Mouse (Mus musculus) heart, adult 8-10 months (tissue): ENCODE measurements at regions not wholly inside any gene's neighbourhood (a gene's known extent, or its start where the extent isn't known, plus 50 kb on each side); places are given as distances from the start of the nearest gene placed in this dataset.

Experiments used
- DNase-seq: peaks from one replicate; pipeline ENCODE4 v3.0.0; 2022; ENCODE audit warnings: low spot score

DNA sequence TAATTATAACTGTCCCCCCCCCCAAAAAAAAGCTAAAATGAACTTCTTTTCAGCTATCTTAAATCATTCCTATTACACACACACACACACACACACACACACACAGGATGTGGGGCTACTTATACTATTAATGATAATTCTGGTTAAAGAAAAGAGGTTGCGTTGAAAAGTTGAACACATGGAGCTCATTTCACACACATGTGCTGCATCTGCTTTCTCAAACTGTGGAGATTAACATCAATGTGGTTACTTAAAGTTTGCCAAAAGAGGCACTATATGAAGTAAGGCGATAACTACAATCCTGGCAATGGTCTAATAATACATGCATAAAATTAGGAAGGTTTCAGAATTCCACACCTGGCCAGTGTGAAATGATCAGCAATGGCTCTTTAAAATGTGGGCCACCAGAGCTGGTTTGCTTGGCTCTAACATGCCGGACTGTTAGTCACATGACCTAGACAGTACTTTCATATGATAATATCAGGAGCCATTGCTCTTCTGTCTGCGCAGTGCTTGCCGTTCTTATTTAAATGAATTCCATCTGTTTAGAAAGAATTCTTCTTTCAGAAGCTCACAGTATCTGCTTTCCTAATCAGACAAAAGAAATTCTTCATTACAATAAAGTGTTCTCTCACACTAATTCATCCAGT lies 598.4 kb upstream of the Fam92a start:
- DNase-seq: no peak

DNA sequence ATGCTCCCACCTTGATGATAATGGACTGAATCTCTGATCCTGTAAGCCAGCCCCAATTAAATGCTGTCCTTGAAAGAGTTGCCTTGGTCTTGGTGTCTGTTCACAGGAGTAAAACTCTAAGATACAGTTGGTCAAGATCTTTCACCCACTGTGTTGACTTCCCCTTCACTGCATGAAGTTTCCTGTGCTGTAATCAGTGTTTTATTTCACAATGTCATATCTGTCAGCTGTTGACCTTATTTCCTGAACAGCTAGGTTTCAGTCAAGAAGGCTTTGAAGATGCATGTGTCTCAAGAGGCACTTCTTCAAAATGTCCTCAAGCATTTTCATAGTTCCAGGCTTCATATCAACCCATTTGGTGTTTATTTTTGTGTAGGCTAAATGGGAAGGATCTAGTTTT lies 597.3 kb upstream of the Fam92a start:
- DNase-seq: no peak

DNA sequence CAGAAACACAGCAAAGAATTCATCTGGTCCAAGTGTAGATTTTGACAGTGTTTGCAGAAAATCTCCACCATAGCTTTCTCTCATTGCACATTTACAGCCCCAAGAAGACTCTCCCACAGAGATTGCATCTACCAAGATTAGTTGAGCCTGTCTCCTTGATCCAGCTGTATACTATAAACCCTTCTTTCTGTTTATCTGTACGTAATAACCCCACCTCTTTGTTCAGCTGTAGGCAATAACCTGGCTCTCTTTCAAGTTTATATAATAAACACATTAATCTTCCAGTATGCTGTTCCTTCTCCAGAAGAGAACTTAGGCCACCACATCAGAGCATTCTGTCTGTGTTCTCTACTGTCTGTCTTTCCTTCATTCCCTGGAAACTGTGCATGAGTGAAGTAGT lies 594.9 kb upstream of the Fam92a start:
- DNase-seq: no peak

DNA sequence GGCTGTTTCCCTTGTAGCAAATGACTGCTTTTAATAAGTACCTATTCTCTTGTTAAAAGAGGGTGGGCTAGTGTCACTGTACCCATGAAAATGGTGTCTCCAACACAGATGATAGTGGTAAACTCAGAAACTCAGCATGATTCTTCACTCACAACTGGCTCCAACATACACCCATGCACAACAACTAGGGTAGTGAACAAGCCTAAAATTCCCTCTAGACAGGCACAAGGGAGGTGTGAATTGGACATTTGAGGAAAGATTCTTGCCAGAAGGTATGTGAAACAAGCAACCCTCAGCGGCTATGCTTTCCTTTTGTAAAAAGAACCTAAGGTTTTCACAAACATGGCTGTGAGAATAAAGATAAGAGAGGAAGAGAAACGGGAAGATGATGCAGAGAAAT lies 579.0 kb upstream of the Fam92a start:
- no peak for DNase-seq

DNA sequence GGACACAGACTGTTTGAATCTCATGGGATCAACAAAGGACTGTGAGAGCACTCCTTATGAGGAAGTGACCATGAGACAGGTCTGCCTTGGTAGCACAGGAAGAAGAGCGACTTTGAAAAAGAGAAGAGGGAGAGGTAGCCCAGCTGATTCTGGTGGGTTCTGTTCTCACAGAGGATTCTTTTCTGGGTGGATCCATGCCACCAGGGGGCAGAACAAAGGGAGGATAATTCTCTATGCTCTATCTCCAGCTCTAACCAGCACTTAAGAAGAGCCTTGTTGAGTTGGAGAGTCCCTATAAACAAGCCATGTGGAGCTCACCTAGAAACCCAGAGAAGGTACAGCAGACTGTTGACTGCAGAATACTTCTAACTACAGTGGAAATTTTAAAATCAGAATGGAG lies 578.1 kb upstream of the Fam92a start:
- no peak for DNase-seq

DNA sequence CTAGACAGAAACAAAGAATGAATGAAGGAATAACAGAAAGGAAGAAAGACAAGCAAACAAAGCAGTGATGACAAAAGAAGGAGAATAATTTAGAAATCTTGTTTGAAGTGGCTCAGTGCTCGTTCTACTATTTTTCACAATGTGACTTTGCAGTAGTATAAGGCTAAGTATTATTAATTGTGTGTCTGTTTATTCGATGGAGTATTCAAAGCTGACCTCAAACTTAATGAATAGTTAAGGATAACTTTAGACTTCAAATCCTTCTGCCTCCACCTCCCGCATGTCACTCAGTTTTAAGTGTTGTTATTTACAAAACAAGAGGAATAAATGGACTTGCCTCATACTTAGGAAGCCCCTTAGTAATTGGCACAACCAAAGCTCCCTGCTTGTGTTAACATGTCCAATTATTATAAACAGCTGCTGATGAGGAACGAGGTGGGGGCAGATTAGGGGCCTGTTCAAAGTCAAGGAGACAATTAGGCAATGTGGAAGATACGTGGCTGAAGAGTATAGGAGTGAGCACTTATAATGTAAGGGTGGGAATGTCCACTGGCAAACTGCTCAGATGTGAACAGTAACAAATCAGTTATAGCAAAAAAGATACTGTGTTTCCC lies 572.0 kb upstream of the Fam92a start:
- no peak for DNase-seq

DNA sequence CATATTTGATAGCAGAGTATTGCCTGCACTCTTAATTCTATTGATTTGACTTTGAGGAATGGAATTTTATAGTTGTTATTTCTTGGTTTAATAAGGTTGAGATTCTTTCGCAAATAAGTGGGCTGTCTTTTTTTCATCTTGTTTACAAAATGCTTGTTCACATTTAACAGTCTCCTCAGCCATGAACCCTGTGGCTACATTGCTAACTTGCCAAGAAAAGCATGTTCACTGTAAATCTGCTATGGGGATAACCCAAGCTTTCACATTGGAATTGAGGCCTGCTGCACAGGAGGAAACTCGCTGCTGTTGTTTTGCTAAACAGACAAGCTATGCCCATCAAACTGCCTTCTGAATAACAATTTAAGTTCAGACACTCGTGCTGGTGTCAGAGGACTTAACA lies 564.6 kb upstream of the Fam92a start:
- no peak for DNase-seq

DNA sequence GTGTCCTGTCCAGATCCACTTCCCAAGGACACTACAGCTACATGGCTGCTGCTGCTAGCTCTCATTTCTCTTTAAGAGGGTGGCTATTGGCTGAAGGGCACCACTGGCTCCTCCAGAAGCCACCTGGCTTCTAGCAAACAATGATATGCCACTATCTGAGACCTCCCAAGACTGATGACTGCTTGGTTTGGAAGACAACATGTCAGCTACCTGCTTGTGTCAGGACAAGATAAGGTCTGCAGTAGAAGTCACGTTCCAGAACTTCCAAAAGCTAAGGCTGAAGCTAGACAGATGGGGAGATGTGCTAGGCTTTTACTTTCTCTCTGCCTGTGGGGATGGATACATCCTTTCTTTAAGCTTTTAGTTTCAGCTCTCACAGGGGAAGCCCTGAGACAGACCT lies 528.4 kb upstream of the Fam92a start:
- DNase-seq: no peak

DNA sequence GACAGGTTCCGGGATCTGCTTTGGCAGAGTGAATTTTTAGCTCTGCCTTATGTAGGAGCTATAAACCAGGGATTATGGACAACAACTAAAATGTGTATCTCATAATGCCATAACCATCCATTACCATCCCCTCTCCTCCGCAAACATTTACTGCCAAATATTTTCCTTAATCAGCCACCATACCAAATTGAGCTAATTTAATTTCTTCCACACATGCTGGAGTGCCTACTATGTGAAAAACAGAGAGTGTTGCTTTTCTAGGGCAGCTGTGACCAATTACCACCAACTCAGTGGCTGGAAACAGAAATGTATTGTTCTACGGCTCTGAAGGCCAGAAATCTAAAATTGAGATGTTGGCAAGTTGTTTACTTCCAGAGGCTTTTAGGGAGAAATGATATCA lies 506.0 kb upstream of the Fam92a start:
- DNase-seq: no peak

DNA sequence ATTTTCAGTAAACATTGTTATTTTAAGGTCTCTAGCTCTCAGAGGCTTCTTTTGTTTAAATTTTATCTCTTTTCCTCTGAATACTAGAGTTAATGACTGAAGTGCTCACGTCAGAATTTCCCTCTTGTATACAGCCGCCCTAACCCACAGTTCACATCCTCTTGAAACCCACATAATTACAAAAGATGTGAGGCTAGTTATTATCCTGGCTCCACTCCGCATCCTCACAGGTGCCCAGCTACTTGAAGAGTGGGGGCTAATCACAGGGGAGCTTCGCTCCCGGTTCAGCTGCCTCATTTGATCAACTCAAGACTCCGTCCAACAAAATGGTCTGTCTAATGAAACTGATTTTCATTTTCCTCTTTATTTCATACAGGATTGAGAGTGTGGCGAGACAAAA lies 499.6 kb upstream of the Fam92a start:
- DNase-seq: no peak

DNA sequence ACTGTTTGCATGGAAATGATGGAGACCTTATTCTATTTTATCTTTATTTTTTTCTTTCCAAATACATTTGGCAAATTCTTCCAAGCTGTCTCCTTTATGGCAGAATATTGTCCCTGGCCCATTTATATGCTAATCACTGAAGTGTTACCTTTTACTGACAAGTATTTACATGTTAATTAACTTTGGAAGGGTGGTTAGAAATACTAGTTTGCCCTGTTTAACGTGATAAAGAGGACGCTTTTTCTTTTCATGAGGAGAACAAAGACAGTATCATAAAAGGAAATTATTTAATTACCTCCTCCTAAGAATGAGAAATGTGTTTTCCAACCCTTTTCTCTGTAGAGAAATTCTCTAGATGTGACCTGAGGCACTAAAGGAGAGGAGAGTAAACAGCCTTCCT lies 491.4 kb upstream of the Fam92a start:
- DNase-seq: no peak

DNA sequence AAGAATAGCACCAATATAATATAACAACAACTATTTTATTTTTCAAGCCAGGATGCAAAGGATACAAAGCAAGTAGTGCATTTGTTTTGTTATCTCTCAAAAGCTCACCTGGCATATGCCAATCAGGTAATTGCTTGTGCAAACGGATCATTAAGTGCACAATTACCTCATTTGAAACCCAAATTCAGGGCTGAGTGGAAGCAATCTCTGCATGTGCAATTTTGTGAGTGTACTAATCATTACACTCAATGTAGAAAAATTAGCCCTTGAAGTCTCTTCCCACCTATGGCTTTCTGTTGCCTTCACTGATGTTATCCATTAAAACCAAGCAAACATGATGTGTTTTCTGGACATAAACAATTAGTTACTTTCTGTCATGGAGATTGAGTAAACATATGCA lies 490.9 kb upstream of the Fam92a start:
- DNase-seq: no peak

DNA sequence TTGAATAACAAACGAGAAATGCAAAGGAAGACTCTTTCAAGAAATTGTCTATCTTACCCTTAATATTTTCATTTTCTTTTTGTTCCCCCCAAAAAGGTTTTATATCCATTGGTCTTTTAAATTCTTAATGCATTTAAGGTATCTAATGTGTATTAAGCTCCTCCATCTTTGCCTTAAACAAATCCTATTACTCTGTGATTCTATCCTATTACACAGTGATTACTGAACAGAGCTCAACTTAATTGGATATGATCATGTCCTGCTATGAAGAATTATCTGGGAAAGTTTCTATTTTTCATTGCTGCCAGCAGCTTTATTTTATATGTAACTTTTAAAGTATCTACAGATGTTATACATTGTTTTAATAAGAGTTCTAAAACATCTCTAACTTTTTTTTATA lies 487.3 kb upstream of the Fam92a start:
- DNase-seq: no peak

DNA sequence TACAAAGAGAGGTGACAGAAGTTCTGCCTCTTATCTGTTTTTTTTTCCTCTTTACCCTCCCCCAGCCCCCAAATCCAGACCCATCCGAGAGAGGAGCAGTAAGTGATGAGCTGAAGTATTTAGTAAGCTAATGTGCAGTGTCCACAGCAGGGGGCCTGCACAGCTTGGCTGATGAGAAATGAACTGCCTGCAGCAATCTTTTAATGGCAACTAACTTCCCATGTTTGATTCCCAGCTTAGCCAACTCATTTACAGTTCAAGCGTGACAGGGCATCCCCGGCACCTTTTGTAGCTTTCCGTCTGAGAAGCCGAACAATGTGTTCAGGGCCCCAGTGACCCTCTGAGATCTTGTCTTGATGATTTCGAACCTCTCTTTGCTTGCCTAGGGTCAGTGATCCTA lies 486.8 kb upstream of the Fam92a start:
- no peak for DNase-seq

DNA sequence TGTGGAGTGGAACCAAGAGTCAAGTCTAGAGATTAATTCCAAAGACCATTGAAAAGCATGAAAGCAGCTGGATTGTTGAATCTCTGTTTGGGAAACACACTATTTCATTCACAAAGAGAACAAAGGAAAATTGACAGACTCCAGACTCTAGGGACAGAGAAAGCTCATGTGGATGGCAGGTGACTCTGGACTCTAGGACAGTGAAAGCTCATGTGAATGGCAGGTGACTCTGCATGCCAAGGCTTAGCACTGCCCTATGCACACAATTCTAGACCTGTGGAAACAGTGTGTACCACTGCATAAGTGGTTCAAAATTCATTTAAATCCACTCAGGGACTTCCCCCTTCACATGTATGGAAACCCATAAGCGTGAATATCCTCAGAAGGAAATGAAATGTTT lies 486.0 kb upstream of the Fam92a start:
- no peak for DNase-seq

DNA sequence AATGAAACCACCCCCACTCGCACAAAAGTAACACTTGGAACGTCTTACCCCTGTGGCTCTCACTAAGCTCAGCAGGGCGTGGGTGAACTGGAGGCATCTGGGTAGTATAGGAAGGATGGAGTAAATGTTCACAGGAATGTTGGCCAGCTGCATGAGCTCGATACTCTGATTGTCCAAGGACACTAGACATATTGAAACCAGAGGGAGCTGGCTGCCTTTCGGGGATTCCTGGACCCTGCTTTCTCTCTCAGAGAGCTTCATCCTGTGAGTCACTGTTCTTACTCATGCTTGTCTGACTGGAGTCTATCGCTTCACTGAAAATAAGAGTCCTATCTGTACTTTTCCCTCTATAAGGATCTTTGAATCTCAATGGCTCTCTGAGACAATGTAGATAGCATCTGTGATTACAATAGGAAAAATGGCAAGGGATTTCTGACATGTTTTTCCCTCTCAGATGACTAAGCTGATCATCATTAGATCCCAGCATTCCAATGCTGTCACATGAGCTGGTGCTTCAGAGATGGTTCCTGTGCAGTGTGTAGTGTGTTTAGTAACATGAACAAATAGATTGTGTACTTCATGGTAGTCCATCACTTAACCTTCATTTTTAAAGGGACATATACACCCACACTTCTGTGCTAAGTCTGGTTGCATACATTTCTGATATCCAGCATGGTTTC lies 485.2 kb upstream of the Fam92a start:
- DNase-seq: no peak

DNA sequence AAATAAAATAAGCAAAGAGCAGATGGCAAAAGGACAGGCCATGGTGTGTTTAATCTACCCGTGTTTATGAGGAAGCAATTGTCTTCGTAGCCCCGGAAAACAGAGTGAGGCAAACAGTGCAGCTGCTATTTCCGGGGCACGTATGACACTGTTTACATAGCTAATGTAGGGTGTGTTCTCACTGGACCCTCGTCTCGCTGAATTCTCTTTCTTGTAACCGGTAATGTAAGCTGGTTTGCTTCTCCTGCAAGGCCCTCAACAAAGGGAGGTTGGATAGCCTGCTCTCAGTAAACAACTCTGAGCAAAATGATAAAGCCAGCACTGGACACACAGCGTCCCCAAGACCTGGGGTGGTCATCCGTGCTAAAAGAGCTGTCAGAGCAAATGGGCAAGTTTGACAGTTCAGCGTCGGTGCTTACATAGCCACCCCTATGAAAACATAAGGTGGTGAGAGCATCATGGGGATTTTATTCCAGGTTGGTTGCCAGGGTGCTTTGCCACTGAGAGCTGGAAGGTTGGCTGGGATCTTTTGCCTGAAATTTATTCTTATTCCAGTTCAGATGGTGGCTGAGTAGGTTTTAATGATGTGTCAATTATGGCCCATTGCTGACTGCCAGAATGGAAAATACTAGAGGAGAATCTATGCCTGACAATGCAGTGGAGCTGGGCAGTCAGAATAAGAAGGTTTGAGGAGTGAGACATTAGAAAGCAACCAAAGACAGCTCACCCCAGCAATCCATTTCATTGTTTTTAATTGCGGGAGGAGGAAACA lies 483.8 kb upstream of the Fam92a start:
- DNase-seq: no peak

DNA sequence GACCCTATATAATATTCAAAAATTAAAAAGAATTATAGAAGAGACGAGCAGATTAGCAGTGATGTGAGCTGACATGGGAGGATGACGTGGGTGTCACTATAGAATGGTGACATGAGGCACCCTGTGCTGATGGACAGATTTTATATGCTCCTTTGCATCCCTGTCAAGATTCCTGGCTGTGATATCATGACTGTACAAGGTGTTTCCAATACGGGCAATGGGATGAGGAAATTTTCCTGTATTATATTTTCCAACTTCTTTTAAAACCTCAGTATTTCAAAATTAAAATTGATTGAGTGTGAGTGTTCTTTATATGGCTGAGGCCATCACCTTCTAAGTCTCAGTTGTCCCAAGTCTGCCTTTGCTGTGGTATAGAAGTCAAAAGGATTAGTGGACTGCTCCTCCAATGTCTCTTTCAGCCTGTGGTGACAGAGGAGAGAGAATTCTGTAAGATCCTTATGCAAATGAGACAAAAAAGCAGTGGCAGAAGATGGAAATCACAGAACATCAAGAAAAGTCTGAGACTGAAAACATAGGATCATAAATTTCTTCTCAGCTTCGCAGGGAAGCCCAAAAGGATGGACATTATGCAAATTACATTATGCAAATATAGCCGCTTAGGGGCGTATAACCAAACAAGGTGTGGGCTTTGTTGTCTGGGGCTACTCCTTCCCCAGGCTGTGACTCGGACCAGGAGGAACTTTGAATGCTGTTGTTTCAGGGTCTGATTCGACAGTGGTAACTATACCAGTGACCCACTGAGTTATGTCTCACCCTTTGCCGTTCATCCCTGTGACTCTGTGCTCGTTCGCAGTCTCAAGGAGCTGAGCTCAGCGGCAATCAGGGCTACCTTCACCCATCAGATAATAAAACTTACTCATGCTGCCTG lies 483.0 kb upstream of the Fam92a start:
- no peak for DNase-seq

DNA sequence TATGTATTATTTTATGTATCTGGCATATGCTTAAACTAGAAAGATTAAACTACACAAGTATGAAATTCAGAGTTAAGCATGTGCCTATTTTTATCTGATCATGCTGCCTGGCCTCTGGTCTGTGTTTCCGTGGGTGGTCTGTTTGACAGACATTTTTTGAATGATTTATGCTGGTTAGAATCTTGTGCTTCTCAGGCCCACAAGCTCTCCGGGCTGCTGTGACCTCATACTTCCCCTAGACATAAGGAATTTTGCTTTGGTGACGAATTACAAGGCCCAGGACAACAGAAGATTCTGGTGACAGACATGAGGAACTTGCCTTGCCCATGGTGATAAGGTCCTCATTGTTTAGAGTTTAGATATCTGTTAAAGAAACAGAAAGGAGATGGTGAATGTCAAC lies 475.9 kb upstream of the Fam92a start:
- no peak for DNase-seq

DNA sequence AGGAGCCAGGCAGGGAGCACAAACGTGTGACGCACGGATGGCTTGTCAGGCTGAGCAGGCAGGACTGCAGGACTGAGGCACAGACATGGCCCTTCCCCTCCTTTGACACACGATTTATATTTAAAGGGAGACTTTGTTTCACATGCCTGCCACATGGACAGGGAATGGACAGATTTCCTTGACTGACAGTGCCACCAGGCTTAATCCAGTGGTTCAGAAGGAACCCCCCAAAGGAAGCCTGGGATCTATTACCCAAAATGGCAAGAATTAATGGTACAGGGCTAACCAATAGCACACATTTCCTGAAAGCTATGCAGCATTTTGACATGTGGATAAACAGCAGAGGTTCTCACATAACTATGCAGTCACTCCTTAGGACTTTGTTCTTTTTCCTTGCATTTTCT lies 470.7 kb upstream of the Fam92a start:
- DNase-seq: no peak

DNA sequence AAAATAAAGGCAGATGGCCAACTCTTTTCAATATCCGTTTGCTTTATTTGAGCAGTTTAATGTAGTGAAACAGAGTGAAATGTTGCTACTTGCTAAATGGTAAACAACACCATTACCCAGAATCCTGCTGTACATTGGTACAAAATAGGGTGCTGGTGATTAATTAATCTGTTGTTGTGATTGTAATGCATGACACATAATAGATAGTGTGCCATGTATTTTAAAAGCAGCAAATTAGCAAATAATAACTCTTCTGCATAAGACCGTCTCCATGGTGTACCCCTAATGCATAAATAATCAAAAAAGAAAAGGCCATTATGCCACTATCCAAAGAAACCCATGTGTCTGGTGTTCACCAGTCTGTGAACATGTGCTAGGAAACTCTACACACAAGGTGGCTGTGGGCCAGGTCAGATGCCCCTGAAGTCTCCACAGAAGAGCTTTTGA lies 457.6 kb upstream of the Fam92a start:
- DNase-seq: no peak
